Mouse (Mus musculus): ENCODE results near the gene Ippk.

The Ippk gene

DNA sequence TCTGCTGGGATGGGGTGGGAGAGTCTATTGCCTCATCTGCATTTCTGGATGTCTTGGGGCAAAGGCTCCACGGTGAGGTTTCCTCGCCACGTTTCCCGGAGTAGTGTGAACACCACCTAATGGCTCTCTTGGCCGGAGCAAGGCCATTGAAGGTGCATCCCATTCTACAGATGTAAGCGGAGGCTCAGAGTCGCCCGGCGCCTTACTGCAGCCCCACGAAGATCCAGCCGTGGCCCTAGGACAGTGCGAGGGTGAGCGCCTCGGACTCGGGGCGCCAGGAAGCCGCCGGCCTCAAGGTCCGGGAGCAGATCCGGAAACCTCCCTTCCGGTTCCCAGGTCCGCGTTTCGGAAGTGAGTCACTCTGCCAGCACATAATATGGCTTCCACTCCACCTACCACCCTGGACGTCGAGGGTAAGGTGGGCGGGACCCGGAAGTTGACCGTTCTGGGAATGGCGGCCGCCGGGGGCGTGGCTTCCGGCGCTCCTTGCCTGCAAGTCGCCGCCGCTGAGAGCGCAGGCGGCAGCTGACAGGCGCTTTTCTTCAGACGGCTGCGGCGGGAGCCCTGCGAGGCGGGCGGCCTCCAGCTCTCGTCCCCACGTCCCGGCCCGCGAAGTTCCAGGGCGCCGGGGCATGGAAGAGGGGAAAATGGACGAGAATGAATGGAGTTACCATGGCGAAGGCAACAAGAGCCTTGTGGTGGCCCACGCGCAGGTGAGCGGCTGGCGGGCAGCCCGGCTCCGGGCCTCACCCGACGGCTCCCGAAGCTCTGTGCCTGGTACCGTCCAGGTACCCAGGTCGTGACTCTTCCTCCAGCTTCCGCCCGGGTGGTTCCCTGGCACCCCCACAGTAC, at the start of gene Ippk:
Gene Ippk, plus strand, starts transcription at position 496 of the 852 bp plus-strand sequence.
- peak; percentile 99 for DNase-seq

GRCm38 (mm10) chr13:49371428-49371899, 49.6 kb upstream of the Ippk start:
- peak; percentile 69 for DNase-seq

- DNase-seq, result no peak
Measured at GRCm38 (mm10) chr13:49372370-49373060, 48.5 kb upstream of the Ippk start.

- no peak for DNase-seq
Measured at GRCm38 (mm10) chr13:49374304-49374703, 46.7 kb upstream of the Ippk start.

GRCm38 (mm10) chr13:49374730-49375129, 46.3 kb upstream of the Ippk start:
- no peak for DNase-seq

GRCm38 (mm10) chr13:49377608-49378007, 43.4 kb upstream of the Ippk start:
- no peak for DNase-seq

GRCm38 (mm10) chr13:49379301-49379700, 41.7 kb upstream of the Ippk start:
- DNase-seq, result no peak

GRCm38 (mm10) chr13:49381230-49381629, 39.8 kb upstream of the Ippk start:
- DNase-seq, result peak; percentile 90

DNA sequence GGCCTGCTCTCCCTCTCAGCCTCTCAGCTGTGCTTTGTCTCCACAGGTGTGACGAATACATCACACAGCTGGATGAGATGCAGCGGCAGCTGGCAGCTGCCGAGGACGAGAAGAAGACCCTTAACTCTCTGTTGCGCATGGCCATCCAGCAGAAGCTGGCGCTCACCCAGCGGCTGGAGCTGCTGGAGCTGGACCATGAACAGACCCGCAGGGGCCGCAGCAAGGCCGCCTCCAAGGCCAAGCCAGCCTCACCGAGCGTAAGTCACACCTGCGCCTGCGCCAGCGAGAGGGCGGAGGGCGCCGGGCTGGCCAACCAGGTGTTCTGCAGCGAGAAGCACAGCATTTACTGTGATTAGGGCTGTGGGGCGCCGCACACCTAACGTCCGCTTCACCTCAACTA, 38.1 kb upstream of the Ippk start:
- DNase-seq, result no peak

DNA sequence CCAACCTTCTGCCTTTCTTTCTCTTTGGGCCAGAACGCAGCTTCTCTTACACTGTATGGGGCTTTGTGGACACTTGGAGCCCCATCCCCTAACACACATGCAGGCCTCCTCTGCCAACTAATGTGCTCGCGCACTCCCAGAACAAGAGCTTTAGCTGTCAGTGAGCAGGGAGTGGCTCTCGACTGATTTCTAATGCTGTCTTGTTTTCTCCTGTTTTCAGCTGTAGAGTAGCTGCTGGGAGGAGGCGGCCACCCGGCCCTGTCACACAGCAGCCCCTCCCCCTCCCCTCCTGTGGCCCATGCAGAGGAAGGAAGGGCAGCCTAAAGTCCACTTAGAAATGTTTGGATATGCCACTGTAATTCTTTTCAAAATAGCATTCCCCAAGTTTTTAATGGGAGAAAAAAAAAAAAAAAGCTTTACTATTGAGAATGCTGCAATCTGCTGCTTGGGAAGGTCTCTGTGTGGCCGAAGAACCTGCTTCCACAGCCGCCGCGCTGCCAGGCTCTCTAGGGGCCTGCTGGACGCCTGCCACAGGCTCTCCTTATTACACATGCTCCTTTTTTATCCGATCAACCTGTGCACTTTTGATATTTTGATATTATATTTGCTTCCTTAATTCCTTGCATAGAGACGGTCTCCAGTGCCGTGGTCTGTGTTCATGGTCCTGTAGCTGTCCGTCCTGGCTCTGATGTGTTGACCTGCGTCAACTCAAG, 36.1 kb upstream of the Ippk start:
- DNase-seq, result no peak

- peak; percentile 20 for DNase-seq
Measured at GRCm38 (mm10) chr13:49391374-49391773, 29.7 kb upstream of the Ippk start.

- DNase-seq, result no peak
Measured at GRCm38 (mm10) chr13:49393579-49393978, 27.5 kb upstream of the Ippk start.

- no peak for DNase-seq
Measured at GRCm38 (mm10) chr13:49394886-49395447, 26.1 kb upstream of the Ippk start.

GRCm38 (mm10) chr13:49396798-49397197, 24.3 kb upstream of the Ippk start:
- no peak for DNase-seq

GRCm38 (mm10) chr13:49398191-49398590, 22.9 kb upstream of the Ippk start:
- no peak for DNase-seq

- peak; percentile 65 for DNase-seq
Measured at GRCm38 (mm10) chr13:49400139-49400538, 20.9 kb upstream of the Ippk start.

- DNase-seq, result no peak
Measured at GRCm38 (mm10) chr13:49402628-49403027, 18.4 kb upstream of the Ippk start.

- no peak for DNase-seq
Measured at GRCm38 (mm10) chr13:49407795-49408194, 13.3 kb upstream of the Ippk start.

GRCm38 (mm10) chr13:49421606-49421917, 513 bp downstream of the Ippk start:
- no peak for DNase-seq

- DNase-seq, result no peak
Measured at GRCm38 (mm10) chr13:49421959-49422358, 910 bp downstream of the Ippk start.

DNA sequence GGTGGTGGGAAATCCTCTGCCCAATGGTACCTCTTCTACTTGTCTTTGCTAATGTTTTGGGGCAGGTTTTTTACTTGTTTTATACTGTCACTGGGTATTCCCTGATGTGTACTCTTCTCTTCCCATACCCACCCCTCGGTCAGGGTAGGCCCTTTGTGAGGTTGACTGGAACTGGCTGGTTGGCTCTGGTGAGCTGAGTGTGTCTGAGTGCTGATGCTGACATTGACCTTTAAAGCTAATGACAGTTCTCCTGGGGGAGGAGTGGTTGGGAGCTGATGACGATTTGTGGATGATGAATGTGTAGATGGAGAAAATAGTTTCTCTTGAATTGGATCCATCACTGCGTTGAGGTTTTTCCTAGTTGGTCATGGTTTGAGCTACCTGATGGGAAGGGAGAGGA, 5.7 kb downstream of the Ippk start:
- DNase-seq, result no peak

DNA sequence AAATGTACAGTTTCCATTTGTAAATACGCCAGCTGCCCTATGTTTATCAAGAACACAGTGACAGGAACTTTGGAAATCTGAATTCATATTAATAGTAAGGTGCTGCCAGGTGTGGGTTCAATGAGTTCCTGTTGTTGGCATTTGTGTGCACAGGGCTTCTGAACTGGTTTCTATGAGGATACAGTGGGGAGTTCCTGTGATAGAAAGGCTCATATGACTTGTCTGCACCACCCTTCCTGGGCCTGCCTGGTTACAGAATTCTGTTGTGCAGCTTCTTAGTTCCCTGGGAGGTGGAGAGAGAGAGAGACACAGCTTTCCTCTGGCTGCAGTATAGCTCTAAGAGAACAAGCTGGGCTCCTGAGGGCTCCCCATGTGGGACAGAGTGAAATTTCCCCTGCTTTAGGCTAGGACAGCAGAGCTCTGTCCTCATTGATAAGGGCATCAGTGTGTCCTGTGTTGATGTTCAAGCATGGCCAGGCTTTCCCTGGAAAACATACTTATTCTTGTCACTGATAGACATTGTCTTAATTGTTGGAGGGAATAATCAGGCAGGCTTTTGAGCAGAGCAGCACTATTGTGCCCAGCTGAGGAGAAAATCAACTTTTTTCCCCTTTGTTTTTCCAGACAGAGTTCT, 7.1 kb downstream of the Ippk start:
- no peak for DNase-seq

GRCm38 (mm10) chr13:49430529-49430928, 9.5 kb downstream of the Ippk start:
- no peak for DNase-seq

Measured in retina, postnatal 1 day (tissue).